Mouse (Mus musculus): ENCODE data around the gene Rhbdl1. TPM values are rescaled to one million over a fixed set of nuclear protein-coding genes. Genes with fewer than 3 reads are reported as not detected.
A peak's percentile ranks its signal among the peaks of the same experiment; 100 is the strongest.
"Not testable (repeated sequence)": the region's sequence is repeated elsewhere in the genome, so short reads cannot be mapped to it uniquely, and the experiment has no call there.

Gene Rhbdl1
- polyA plus RNA-seq, 1 experiment from 2014 or later: 3.1 TPM

- peaks cover 41% of the 10 kb centered on the region for H3K36me3 ChIP-seq
- no peaks in the 10 kb centered on the region for H3K9me3 ChIP-seq
- H3K27ac ChIP-seq: peak overlapping the region; percentile 12
- H3K4me1 ChIP-seq (replicated peaks): peaks cover 90% of the 10 kb centered on the region
- WGBS: 94% methylated on average over 32 of the region's 32 CpGs
- DNase-seq (ENCODE audit: low spot score): no peak
- peak overlapping the region; percentile 29; the same call in 1 of the 2 replicates for H3K4me3 ChIP-seq
- H3K27me3 ChIP-seq (ENCODE audit: insufficient read depth, poor library complexity, severe bottlenecking): no peaks in the 10 kb centered on the region
These were observed 40.9 kb upstream of the Rhbdl1 start for GRCm38 (mm10) chr17:25877741-25878610.

- peaks cover 32% of the 10 kb centered on the region for H3K36me3 ChIP-seq
- peak overlapping the region; percentile 73; the same call in 1 of the 2 replicates for H3K4me3 ChIP-seq
- peaks cover 83% of the 10 kb centered on the region for H3K4me1 ChIP-seq (replicated peaks)
- WGBS: 98% methylated on average over 3 of the region's 3 CpGs
- no peak overlapping the region for H3K27ac ChIP-seq
- no peaks in the 10 kb centered on the region for H3K9me3 ChIP-seq
- H3K27me3 ChIP-seq (ENCODE audit: insufficient read depth, poor library complexity, severe bottlenecking): no peaks in the 10 kb centered on the region
- DNase-seq (ENCODE audit: low spot score): no peak
These were observed 39.9 kb upstream of the Rhbdl1 start for GRCm38 (mm10) chr17:25877025-25877424.

GRCm38 (mm10) chr17:25876347-25876915 lies 39.3 kb upstream of the Rhbdl1 start:
- DNase-seq (ENCODE audit: low spot score): no peak
- peak overlapping the region; percentile 73 for H3K4me3 ChIP-seq
- no peaks in the 10 kb centered on the region for H3K9me3 ChIP-seq
- H3K27me3 ChIP-seq (ENCODE audit: insufficient read depth, poor library complexity, severe bottlenecking): no peaks in the 10 kb centered on the region
- peak overlapping the region; percentile 92 for H3K27ac ChIP-seq
- H3K4me1 ChIP-seq (replicated peaks): peaks cover 77% of the 10 kb centered on the region
- WGBS: 55% methylated on average over 10 of the region's 10 CpGs
- H3K36me3 ChIP-seq: peaks cover 32% of the 10 kb centered on the region

GRCm38 (mm10) chr17:25875171-25876136 lies 38.4 kb upstream of the Rhbdl1 start:
- WGBS: 1% methylated on average over 59 of the region's 59 CpGs

GRCm38 (mm10) chr17:25874721-25875170 lies 37.7 kb upstream of the Rhbdl1 start, which contains the start of gene Mettl26:
Mettl26 (plus strand) TSS chr17:25875074.
- Histone ChIP-seq H3K9me3 (no peaks in the 10 kb centered on the region), H3K4me3 (peak within 1 kb of the TSS; percentile 73), H3K27ac (peak within 1 kb of the TSS; percentile 92), H3K27me3 (ENCODE audit: insufficient read depth, poor library complexity, severe bottlenecking) (no peaks in the 10 kb centered on the region), H3K36me3 (peaks cover 30% of the 10 kb centered on the region), H3K4me1 (replicated peaks) (peaks cover 60% of the 10 kb centered on the region)
- under 1% methylated on average over 25 of the region's 25 CpGs for WGBS
- DNase-seq (ENCODE audit: low spot score): peak; percentile 93

More at GRCm38 (mm10) chr17:25875171-25876136, 38.4 kb upstream of the Rhbdl1 start:
- H3K4me1 ChIP-seq (replicated peaks): peaks cover 67% of the 10 kb centered on the region
- no peaks in the 10 kb centered on the region for H3K27me3 ChIP-seq (ENCODE audit: insufficient read depth, poor library complexity, severe bottlenecking)
- peak; percentile 90 for DNase-seq (ENCODE audit: low spot score)
- peak overlapping the region; percentile 92 for H3K27ac ChIP-seq
- no peaks in the 10 kb centered on the region for H3K9me3 ChIP-seq
- peaks cover 32% of the 10 kb centered on the region for H3K36me3 ChIP-seq
- peak overlapping the region; percentile 73 for H3K4me3 ChIP-seq

- Histone ChIP-seq H3K4me3 (peak overlapping the region; percentile 73), H3K4me1 (replicated peaks) (peaks cover 56% of the 10 kb centered on the region), H3K36me3 (peaks cover 25% of the 10 kb centered on the region), H3K27ac (peak overlapping the region; percentile 92), H3K9me3 (no peaks in the 10 kb centered on the region), H3K27me3 (ENCODE audit: insufficient read depth, poor library complexity, severe bottlenecking) (no peaks in the 10 kb centered on the region)
- WGBS: 8% methylated on average over 14 of the region's 14 CpGs
- no peak for DNase-seq (ENCODE audit: low spot score)
These were observed 37.1 kb upstream of the Rhbdl1 start for GRCm38 (mm10) chr17:25874148-25874720.

GRCm38 (mm10) chr17:25873405-25874147 lies 36.5 kb upstream of the Rhbdl1 start:
- peaks cover 56% of the 10 kb centered on the region for H3K4me1 ChIP-seq (replicated peaks)
- peaks cover 19% of the 10 kb centered on the region for H3K36me3 ChIP-seq
- no peak for DNase-seq (ENCODE audit: low spot score)
- H3K9me3 ChIP-seq: no peaks in the 10 kb centered on the region
- WGBS: 75% methylated on average over 11 of the region's 11 CpGs
- peak overlapping the region; percentile 73 for H3K4me3 ChIP-seq
- H3K27ac ChIP-seq: peak overlapping the region; percentile 92; the same call in 1 of the 2 replicates
- H3K27me3 ChIP-seq (ENCODE audit: insufficient read depth, poor library complexity, severe bottlenecking): no peaks in the 10 kb centered on the region

GRCm38 (mm10) chr17:25872676-25873075 lies 35.6 kb upstream of the Rhbdl1 start:
- DNase-seq (ENCODE audit: low spot score): no peak
- H3K4me3 ChIP-seq: no peak overlapping the region
- peaks cover 56% of the 10 kb centered on the region for H3K4me1 ChIP-seq (replicated peaks)
- H3K9me3 ChIP-seq: no peaks in the 10 kb centered on the region
- H3K36me3 ChIP-seq: peaks cover 10% of the 10 kb centered on the region
- H3K27ac ChIP-seq: no peak overlapping the region
- 78% methylated on average over 3 of the region's 3 CpGs for WGBS
- no peaks in the 10 kb centered on the region for H3K27me3 ChIP-seq (ENCODE audit: insufficient read depth, poor library complexity, severe bottlenecking)

- not testable (repeated sequence) for H3K27me3 ChIP-seq (ENCODE audit: insufficient read depth, poor library complexity, severe bottlenecking); H3K27ac ChIP-seq; H3K9me3 ChIP-seq; DNase-seq (ENCODE audit: low spot score); H3K36me3 ChIP-seq; H3K4me3 ChIP-seq
- peaks cover 56% of the 10 kb centered on the region for H3K4me1 ChIP-seq (replicated peaks)
These were observed 34.5 kb upstream of the Rhbdl1 start for GRCm38 (mm10) chr17:25871566-25871965.

GRCm38 (mm10) chr17:25869954-25870353 lies 32.9 kb upstream of the Rhbdl1 start:
- Histone ChIP-seq H3K4me3 (no peak overlapping the region), H3K9me3 (no peaks in the 10 kb centered on the region), H3K27ac (no peak overlapping the region), H3K36me3 (no peaks in the 10 kb centered on the region), H3K4me1 (replicated peaks) (peaks cover 45% of the 10 kb centered on the region), H3K27me3 (ENCODE audit: insufficient read depth, poor library complexity, severe bottlenecking) (0 out of 2 replicates have a peak, but pooled peaks cover 2% of the 10 kb centered on the region)
- no peak for DNase-seq (ENCODE audit: low spot score)
- WGBS: 84% methylated on average over 2 of the region's 2 CpGs

GRCm38 (mm10) chr17:25869498-25869897 lies 32.4 kb upstream of the Rhbdl1 start:
- no peaks in the 10 kb centered on the region for H3K36me3 ChIP-seq
- 91% methylated on average over 8 of the region's 8 CpGs for WGBS
- H3K4me1 ChIP-seq (replicated peaks): peaks cover 44% of the 10 kb centered on the region
- H3K27ac ChIP-seq: no peak overlapping the region
- no peaks in the 10 kb centered on the region for H3K9me3 ChIP-seq
- H3K27me3 ChIP-seq (ENCODE audit: insufficient read depth, poor library complexity, severe bottlenecking): 0 out of 2 replicates have a peak, but pooled peaks cover 2% of the 10 kb centered on the region
- no peak for DNase-seq (ENCODE audit: low spot score)
- H3K4me3 ChIP-seq: no peak overlapping the region

Measured in hindbrain, embryonic 10.5 days (tissue).